Mouse (Mus musculus) forebrain, embryonic 10.5 days (tissue): Measurements from ENCODE around the gene Iqcj. TPM values are rescaled to one million over a fixed set of nuclear protein-coding genes. Genes with fewer than 3 reads are reported as not detected.

ENCODE experiments used
- DNase-seq: peaks from one replicate; pipeline ENCODE4 v3.0.0-alpha.2; 2017; ENCODE audit warnings: low spot score; ENCODE audit errors: extremely low spot score
- H3K27ac ChIP-seq: fragments of 300-500 bp; sonication (generic); 2 replicates; pipeline ENCODE4 v1.5.1; 2016; ENCODE audit warnings: mild to moderate bottlenecking
- H3K27me3 ChIP-seq: fragments of 300-500 bp; sonication (generic); 2 replicates; pipeline ENCODE4 v1.6.1; 2016; ENCODE audit warnings: mild to moderate bottlenecking; ENCODE audit not compliant: poor library complexity, severe bottlenecking
- H3K36me3 ChIP-seq: fragments of 300-500 bp; sonication (generic); replicated peaks from 2 replicates; pipeline ENCODE4 v1.6.1; 2016; ENCODE audit warnings: mild to moderate bottlenecking, moderate library complexity
- H3K4me1 ChIP-seq: fragments of 300-500 bp; sonication (generic); 2 replicates; pipeline ENCODE4 v1.6.1; 2016
- H3K4me3 ChIP-seq: fragments of 300-500 bp; sonication (generic); 2 replicates; pipeline ENCODE4 v1.5.1; 2016; ENCODE audit warnings: mild to moderate bottlenecking, moderate library complexity
- H3K9me3 ChIP-seq: fragments of 300-500 bp; sonication (generic); 2 replicates; pipeline ENCODE4 v1.6.1; 2016; ENCODE audit warnings: mild to moderate bottlenecking, moderate library complexity
- WGBS: fragments of 180-500 bp; shearing (Covaris S2); methylation state at CpG from one replicate; pipeline ENCODE4 v1.1.7; 2016; 5-methylcytosine and 5-hydroxymethylcytosine counted together
- polyA plus RNA-seq: library from polyadenylated mRNA; unstranded; fragments of >200 nt; fragmentation: Nextera tagmentation; extraction: Ambion mirVana; gene quantifications from 2 replicates; pipeline ENCODE4 v1.2.1, GENCODE M21; 2016

The Iqcj gene
- 0.25 TPM in 1 of 2 replicates, not detected in the other for polyA plus RNA-seq

- WGBS = 75% methylated on average over 15 of the region's 15 CpGs
- peak within 1 kb of the TSS; percentile 62; the same call in 1 of the 2 replicates for H3K27ac ChIP-seq
These were observed at the start of gene Iqcj, which contains the start of gene Iqschfp for GRCm38 (mm10) chr3:67892026-67892705. Iqcj (plus strand) TSS chr3:67892220. Iqschfp (plus strand) TSS chr3:67892232.

DNA sequence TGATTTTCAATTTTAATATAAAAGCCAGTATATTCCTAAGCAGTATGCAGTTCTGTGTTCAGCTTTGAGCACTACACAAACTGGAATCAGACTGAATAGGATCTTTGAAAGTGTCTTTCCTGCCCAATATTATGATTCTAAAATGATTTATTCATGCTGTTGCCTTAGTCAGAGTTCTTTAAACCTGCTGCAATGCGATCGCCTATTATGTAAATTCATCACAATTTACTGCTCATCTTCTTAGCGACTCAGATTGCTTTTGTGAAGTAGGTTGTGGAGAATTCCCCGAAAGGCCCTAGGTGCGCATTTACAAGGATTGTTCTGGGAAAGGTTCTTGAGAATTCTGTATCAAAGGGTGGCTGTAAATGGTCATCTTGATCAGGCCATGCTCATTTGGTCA, 39.6 kb upstream of the Iqcj start:
- no peak overlapping the region for H3K4me3 ChIP-seq
- DNase-seq = no peak
- 90% methylated on average over 5 of the region's 5 CpGs for WGBS
- H3K4me1 ChIP-seq = no peaks in the 10 kb centered on the region
- no peaks in the 10 kb centered on the region for H3K27me3 ChIP-seq
- no peak overlapping the region for H3K27ac ChIP-seq
- no peaks in the 10 kb centered on the region for H3K36me3 ChIP-seq
- no peaks in the 10 kb centered on the region for H3K9me3 ChIP-seq

More at GRCm38 (mm10) chr3:67892026-67892705, at the start of gene Iqcj, which contains the start of gene Iqschfp:
- H3K4me3 ChIP-seq = no peak within 1 kb of the TSS; the same call in 1 of the 2 replicates
- DNase-seq = no peak
- H3K27me3 ChIP-seq = no peaks in the 10 kb centered on the region
- no peaks in the 10 kb centered on the region for H3K36me3 ChIP-seq
- H3K9me3 ChIP-seq = no peaks in the 10 kb centered on the region
- H3K4me1 ChIP-seq = peaks cover 19% of the 10 kb centered on the region

DNA sequence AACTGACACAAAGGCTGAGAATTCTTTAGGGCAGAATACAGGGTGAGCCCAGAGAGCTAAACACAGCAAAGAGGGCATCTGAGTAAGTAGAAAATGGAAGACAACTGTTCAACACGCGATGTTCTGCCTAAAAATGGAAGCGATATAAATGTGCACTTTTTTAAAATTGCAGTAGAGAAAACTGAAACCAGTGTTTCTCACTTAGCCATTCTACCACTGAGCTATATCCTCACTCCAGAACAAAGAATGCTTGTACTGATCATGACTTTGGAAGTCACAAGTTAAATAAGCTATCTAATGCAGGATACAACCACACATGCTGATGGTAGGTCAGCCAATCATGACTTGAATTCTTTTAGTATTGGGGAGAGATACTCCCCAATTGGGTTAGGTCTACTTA, 30.5 kb upstream of the Iqcj start:
- Histone ChIP-seq H3K27ac (no peak overlapping the region), H3K4me1 (no peaks in the 10 kb centered on the region), H3K36me3 (no peaks in the 10 kb centered on the region), H3K9me3 (no peaks in the 10 kb centered on the region), H3K4me3 (no peak overlapping the region), H3K27me3 (no peaks in the 10 kb centered on the region)
- 83% methylated on average over 3 of the region's 3 CpGs for WGBS
- no peak for DNase-seq

DNA sequence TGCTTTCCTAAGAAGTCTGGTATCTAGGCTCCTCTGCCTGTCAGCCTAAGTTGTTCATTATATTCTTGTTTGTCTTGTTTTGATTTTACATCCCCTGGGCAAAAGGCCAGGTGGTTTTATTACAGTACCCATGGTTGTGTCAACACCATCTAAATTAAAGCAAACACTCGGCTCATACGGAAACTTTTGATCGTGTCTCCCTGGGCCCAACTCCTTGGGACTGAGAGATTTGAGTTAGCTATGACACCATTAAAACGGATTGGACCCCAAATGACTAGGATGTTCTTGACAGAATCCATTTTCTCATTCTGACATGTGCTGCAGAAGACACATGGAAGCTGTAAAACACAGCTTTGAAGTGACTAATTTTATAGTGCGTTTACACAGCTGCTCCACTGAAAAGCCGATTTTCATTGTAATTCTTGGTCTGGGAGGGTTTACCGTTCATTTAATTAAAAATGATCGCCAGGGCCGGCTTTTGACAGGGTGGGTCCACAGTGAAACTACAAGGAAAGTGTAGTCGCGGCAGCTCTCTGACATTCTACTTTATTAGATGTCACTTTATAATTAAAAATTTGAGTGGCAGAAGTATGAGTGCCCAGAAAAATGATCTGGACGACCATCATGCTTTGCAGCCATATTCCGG, 24.5 kb upstream of the Iqcj start:
- H3K27ac ChIP-seq = no peak overlapping the region
- H3K27me3 ChIP-seq = no peaks in the 10 kb centered on the region
- H3K4me3 ChIP-seq = no peak overlapping the region
- DNase-seq = no peak
- 86% methylated on average over 13 of the region's 13 CpGs for WGBS
- no peaks in the 10 kb centered on the region for H3K36me3 ChIP-seq
- no peaks in the 10 kb centered on the region for H3K9me3 ChIP-seq
- H3K4me1 ChIP-seq = no peaks in the 10 kb centered on the region

DNA sequence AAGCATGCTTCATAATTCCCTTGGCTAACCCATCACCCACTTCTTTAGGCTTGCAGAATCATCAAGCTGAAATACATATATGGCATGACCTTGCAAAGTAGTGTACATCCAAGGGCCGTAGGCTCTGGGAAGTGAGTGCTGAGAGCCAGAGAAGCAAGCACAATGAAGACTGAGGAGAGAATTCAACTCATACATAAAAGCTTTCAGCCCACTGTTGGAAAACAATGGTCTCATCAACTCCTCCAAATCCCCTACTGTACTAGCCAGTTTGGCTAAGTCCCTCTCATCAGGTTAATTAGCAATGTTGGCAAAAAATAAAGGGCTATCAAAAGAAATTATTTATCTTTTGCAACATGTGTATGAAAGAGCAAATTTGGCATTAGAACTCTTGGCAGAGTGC, 22.6 kb upstream of the Iqcj start:
- no peak for DNase-seq
- no peaks in the 10 kb centered on the region for H3K4me1 ChIP-seq
- no peak overlapping the region for H3K4me3 ChIP-seq
- H3K27ac ChIP-seq = no peak overlapping the region
- H3K27me3 ChIP-seq = no peaks in the 10 kb centered on the region
- WGBS = 89% methylated on average over 1 of the region's 1 CpGs
- H3K36me3 ChIP-seq = no peaks in the 10 kb centered on the region
- no peaks in the 10 kb centered on the region for H3K9me3 ChIP-seq

GRCm38 (mm10) chr3:67877253-67877652, 14.8 kb upstream of the Iqcj start:
- H3K4me3 ChIP-seq = no peak overlapping the region
- no peak overlapping the region for H3K27ac ChIP-seq
- no peaks in the 10 kb centered on the region for H3K27me3 ChIP-seq
- H3K4me1 ChIP-seq = no peaks in the 10 kb centered on the region
- H3K9me3 ChIP-seq = no peaks in the 10 kb centered on the region
- DNase-seq = no peak
- 90% methylated on average over 4 of the region's 4 CpGs for WGBS
- no peaks in the 10 kb centered on the region for H3K36me3 ChIP-seq

DNA sequence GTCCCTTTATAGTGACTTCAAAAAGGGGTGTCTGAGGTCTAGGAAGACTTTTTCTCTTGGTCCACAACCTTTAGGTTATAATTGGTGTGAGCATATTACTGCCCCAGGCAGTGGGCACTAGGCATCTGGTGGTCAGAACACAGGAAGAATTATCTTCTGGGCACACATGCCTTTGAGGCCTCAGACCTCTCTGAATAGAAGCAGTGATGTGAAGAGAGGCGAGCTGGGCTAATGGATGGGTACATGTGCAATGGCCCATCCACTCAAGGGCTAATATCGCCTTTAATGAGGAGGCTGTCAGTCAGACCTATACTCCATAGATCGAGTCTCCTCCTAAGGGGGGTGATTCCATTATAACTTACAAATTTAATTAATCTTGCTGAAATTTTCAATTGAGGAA, 7.7 kb upstream of the Iqcj start:
- no peaks in the 10 kb centered on the region for H3K36me3 ChIP-seq
- peaks cover 32% of the 10 kb centered on the region for H3K4me1 ChIP-seq
- WGBS = 67% methylated on average over 3 of the region's 3 CpGs
- H3K4me3 ChIP-seq = no peak overlapping the region
- DNase-seq = no peak
- H3K9me3 ChIP-seq = no peaks in the 10 kb centered on the region
- no peaks in the 10 kb centered on the region for H3K27me3 ChIP-seq
- H3K27ac ChIP-seq = no peak overlapping the region

GRCm38 (mm10) chr3:67886176-67886575, 5.8 kb upstream of the Iqcj start:
- WGBS = 82% methylated on average over 1 of the region's 1 CpGs
- H3K27me3 ChIP-seq = no peaks in the 10 kb centered on the region
- H3K36me3 ChIP-seq = no peaks in the 10 kb centered on the region
- no peak for DNase-seq
- H3K4me3 ChIP-seq = no peak overlapping the region
- peak overlapping the region; percentile 25; the same call in 1 of the 2 replicates for H3K27ac ChIP-seq
- H3K9me3 ChIP-seq = no peaks in the 10 kb centered on the region
- peaks cover 32% of the 10 kb centered on the region for H3K4me1 ChIP-seq

DNA sequence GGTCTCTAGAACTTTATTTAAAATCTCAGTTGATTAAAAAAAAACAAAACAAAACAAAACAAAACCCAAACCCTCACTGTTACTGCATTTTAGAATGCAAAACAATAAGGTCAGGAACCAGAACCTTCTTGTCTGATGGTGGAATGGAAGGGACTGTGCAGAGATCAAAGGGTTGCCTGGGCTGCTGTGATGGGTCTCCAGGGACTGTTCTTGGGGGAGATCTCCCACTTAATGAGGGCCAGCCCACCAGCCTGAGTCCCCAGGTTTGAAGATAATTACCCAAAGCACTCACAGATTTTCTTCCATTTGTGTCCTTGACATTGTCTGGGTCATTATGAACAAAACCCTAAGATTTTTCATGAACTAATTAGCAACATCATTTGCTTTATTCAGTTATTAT, 4.8 kb upstream of the Iqcj start:
- Histone ChIP-seq H3K27ac (no peak overlapping the region), H3K9me3 (no peaks in the 10 kb centered on the region), H3K4me3 (no peak overlapping the region), H3K27me3 (no peaks in the 10 kb centered on the region), H3K4me1 (peaks cover 38% of the 10 kb centered on the region), H3K36me3 (no peaks in the 10 kb centered on the region)
- DNase-seq = no peak

- no peak overlapping the region for H3K27ac ChIP-seq
- H3K4me3 ChIP-seq = no peak overlapping the region
- no peaks in the 10 kb centered on the region for H3K36me3 ChIP-seq
- no peaks in the 10 kb centered on the region for H3K9me3 ChIP-seq
- H3K27me3 ChIP-seq = no peaks in the 10 kb centered on the region
- no peak for DNase-seq
- peaks cover 13% of the 10 kb centered on the region for H3K4me1 ChIP-seq
- WGBS = 92% methylated on average over 10 of the region's 10 CpGs
These were observed 748 bp downstream of the Iqcj start for GRCm38 (mm10) chr3:67892768-67893167.

DNA sequence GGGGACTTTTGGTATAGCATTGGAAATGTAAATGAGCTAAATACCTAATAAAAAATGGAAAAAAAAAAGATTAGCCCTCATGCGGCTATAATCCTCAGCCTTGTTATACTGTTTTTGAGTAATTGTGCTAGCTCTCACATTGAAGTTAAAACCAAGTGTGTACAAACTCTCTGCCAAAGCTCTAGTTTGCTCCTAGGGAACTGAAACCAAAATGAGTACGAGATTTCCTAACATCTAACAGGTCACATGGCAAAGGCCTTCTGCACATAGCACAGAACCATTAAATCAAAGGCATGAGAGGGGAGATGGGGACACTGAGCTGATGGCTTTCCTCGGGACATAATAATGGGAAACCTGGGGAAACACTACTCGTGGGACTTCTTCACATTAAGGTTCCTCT, 10.5 kb downstream of the Iqcj start:
- H3K27me3 ChIP-seq = no peaks in the 10 kb centered on the region
- H3K27ac ChIP-seq = no peak overlapping the region
- no peak for DNase-seq
- H3K4me1 ChIP-seq = no peaks in the 10 kb centered on the region
- WGBS = 87% methylated on average over 4 of the region's 4 CpGs
- no peaks in the 10 kb centered on the region for H3K36me3 ChIP-seq
- no peak overlapping the region for H3K4me3 ChIP-seq
- no peaks in the 10 kb centered on the region for H3K9me3 ChIP-seq

- H3K27me3 ChIP-seq = no peaks in the 10 kb centered on the region
- no peaks in the 10 kb centered on the region for H3K9me3 ChIP-seq
- no peak for DNase-seq
- H3K36me3 ChIP-seq = no peaks in the 10 kb centered on the region
- H3K4me3 ChIP-seq = no peak overlapping the region
- no peaks in the 10 kb centered on the region for H3K4me1 ChIP-seq
- H3K27ac ChIP-seq = no peak overlapping the region
- 90% methylated on average over 2 of the region's 2 CpGs for WGBS
These were observed 16.6 kb downstream of the Iqcj start for GRCm38 (mm10) chr3:67908586-67908985.

GRCm38 (mm10) chr3:67918098-67918497, 26.1 kb downstream of the Iqcj start:
- 89% methylated on average over 3 of the region's 3 CpGs for WGBS
- Histone ChIP-seq H3K27me3 (peaks cover 20% of the 10 kb centered on the region; the same call in 1 of the 2 replicates), H3K27ac (no peak overlapping the region)

More at GRCm38 (mm10) chr3:67918098-67918497, 26.1 kb downstream of the Iqcj start:
- H3K9me3 ChIP-seq = no peaks in the 10 kb centered on the region
- no peak overlapping the region for H3K4me3 ChIP-seq
- H3K36me3 ChIP-seq = no peaks in the 10 kb centered on the region
- DNase-seq = no peak
- peaks cover 8% of the 10 kb centered on the region; the same call in 1 of the 2 replicates for H3K4me1 ChIP-seq
